Mouse (Mus musculus) limb, embryonic 11.5 days (tissue): ENCODE results near the gene Grm8. TPM values are rescaled to one million over a fixed set of nuclear protein-coding genes. Genes with fewer than 3 reads are reported as not detected.

Experiments used
- ATAC-seq: fragments of 200-750 bp; cut with Nextera tagmentation; 2 replicates; pipeline ENCODE4 v1.8.0; 2017; ENCODE audit warnings: low read depth; ENCODE audit not compliant: insufficient number of reproducible peaks, low FRiP score, low TSS enrichment
- DNase-seq: peaks from one replicate; pipeline ENCODE4 v3.0.0-alpha.2; 2015; ENCODE audit warnings: low spot score
- H3K27ac ChIP-seq: fragments of 300-500 bp; sonication (generic); replicated peaks from 2 replicates; pipeline ENCODE4 v1.5.1; 2014; ENCODE audit warnings: low read depth, mild to moderate bottlenecking, low read length
- H3K27me3 ChIP-seq: fragments of 300-500 bp; sonication (generic); 2 replicates; pipeline ENCODE4 v1.6.1; 2014; ENCODE audit warnings: mild to moderate bottlenecking, low read length, mixed read lengths; ENCODE audit not compliant: control insufficient read depth, insufficient read depth
- H3K36me3 ChIP-seq: fragments of 300-500 bp; sonication (generic); 2 replicates; pipeline ENCODE4 v1.6.1; 2014; ENCODE audit warnings: mild to moderate bottlenecking, low read length, moderate library complexity, mixed read lengths; ENCODE audit not compliant: control insufficient read depth, insufficient read depth
- H3K4me1 ChIP-seq: fragments of 300-500 bp; sonication (generic); 2 replicates; pipeline ENCODE4 v1.6.1; 2014; ENCODE audit warnings: low read length, mixed read lengths; ENCODE audit not compliant: control insufficient read depth, insufficient read depth
- H3K4me2 ChIP-seq: fragments of 300-500 bp; sonication (generic); 2 replicates; pipeline ENCODE4 v1.6.1; 2014; ENCODE audit warnings: low read depth, mild to moderate bottlenecking, moderate library complexity; ENCODE audit not compliant: severe bottlenecking
- H3K4me3 ChIP-seq: fragments of 300-500 bp; sonication (generic); 2 replicates; pipeline ENCODE4 v1.5.1; 2014; ENCODE audit warnings: low read depth, low read length
- H3K9ac ChIP-seq: fragments of 300-500 bp; sonication (generic); 2 replicates; pipeline ENCODE4 v1.6.1; 2014; ENCODE audit warnings: mild to moderate bottlenecking, low read length
- H3K9me3 ChIP-seq: fragments of 300-500 bp; sonication (generic); 2 replicates; pipeline ENCODE4 v1.6.1; 2016; ENCODE audit warnings: low read length; ENCODE audit not compliant: control insufficient read depth
- WGBS: fragments of 180-500 bp; shearing (Covaris S2); extraction: QIAGEN DNeasy Blood & Tissue Kit; methylation state at CpG from one replicate; pipeline ENCODE4 v1.1.7; 2014; 5-methylcytosine and 5-hydroxymethylcytosine counted together
- polyA plus RNA-seq: library from polyadenylated mRNA; unstranded; fragments of >200 nt; fragmentation: Nextera tagmentation; extraction: Ambion mirVana; gene quantifications from 2 replicates; pipeline ENCODE4 v1.2.1, GENCODE M21; 2014

Gene Grm8
- 0.27 and 0.51 TPM in 2 replicates for polyA plus RNA-seq

DNA sequence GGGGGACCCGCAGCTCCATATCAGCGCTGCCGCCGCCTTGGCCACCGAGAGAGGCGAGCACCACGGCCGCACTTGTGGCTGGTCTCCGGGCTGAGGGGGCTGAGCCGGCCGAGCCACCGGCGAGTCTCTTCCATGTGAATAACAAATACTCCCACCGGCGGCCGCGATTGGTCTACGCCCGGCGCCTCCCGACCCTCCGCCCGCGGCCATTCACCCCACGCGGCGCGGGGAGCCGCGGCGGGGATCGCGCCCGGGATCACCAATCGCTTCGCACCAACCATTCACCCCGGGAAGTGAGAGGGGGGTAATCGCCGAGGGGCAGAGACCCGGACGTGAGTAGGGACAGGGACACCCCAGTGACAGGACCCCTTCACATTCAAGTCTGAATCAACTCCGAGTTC is at the start of gene Grm8:
Gene Grm8, minus strand, starts transcription at position 178 of the 401 bp plus-strand sequence.
- Histone ChIP-seq H3K4me2 (peak within 1 kb of the TSS; percentile 97), H3K4me1 (0 out of 2 replicates have a peak, but pooled peaks cover 7% of the 10 kb centered on the region), H3K9me3 (no peaks in the 10 kb centered on the region), H3K27me3 (peaks cover 36% of the 10 kb centered on the region), H3K9ac (peak within 1 kb of the TSS; percentile 40), H3K4me3 (peak within 1 kb of the TSS; percentile 44), H3K27ac (no peak within 1 kb of the TSS), H3K36me3 (no peaks in the 10 kb centered on the region)
- ATAC-seq = peak; percentile 45
- DNase-seq = peak; percentile 67
- 0% methylated on average over 42 of the region's 42 CpGs for WGBS

GRCm38 (mm10) chr6:28169851-28170539 is 35.0 kb upstream of the Grm8 start:
- Histone ChIP-seq H3K4me2 (no peak overlapping the region), H3K27ac (no peak overlapping the region), H3K27me3 (no peaks in the 10 kb centered on the region), H3K9me3 (no peaks in the 10 kb centered on the region), H3K4me3 (no peak overlapping the region), H3K9ac (no peak overlapping the region), H3K36me3 (no peaks in the 10 kb centered on the region), H3K4me1 (no peaks in the 10 kb centered on the region)
- ATAC-seq = no peak
- WGBS = 73% methylated on average over 19 of the region's 19 CpGs
- no peak for DNase-seq

GRCm38 (mm10) chr6:28160399-28160798 is 25.4 kb upstream of the Grm8 start:
- H3K9ac ChIP-seq = no peak overlapping the region
- ATAC-seq (no peak), DNase-seq (no peak)
- H3K9me3 ChIP-seq = no peaks in the 10 kb centered on the region
- no peak overlapping the region for H3K27ac ChIP-seq
- H3K4me1 ChIP-seq = no peaks in the 10 kb centered on the region
- 76% methylated on average over 5 of the region's 5 CpGs for WGBS
- H3K27me3 ChIP-seq = no peaks in the 10 kb centered on the region
- H3K36me3 ChIP-seq = no peaks in the 10 kb centered on the region
- no peak overlapping the region for H3K4me3 ChIP-seq
- H3K4me2 ChIP-seq = no peak overlapping the region

- Histone ChIP-seq H3K36me3 (no peaks in the 10 kb centered on the region), H3K4me2 (no peak overlapping the region), H3K9me3 (no peaks in the 10 kb centered on the region), H3K27ac (no peak overlapping the region), H3K4me3 (no peak overlapping the region), H3K4me1 (no peaks in the 10 kb centered on the region), H3K27me3 (no peaks in the 10 kb centered on the region), H3K9ac (no peak overlapping the region)
- WGBS = 83% methylated on average over 6 of the region's 6 CpGs
- DNase-seq (no peak), ATAC-seq (no peak)
Observed at GRCm38 (mm10) chr6:28146445-28146844, 11.5 kb upstream of the Grm8 start.

GRCm38 (mm10) chr6:28142332-28142731 is 7.4 kb upstream of the Grm8 start:
- H3K4me3 ChIP-seq = no peak overlapping the region
- no peak overlapping the region for H3K27ac ChIP-seq
- H3K36me3 ChIP-seq = no peaks in the 10 kb centered on the region
- no peak; the same call in 1 of the 2 replicates for ATAC-seq
- H3K9me3 ChIP-seq = no peaks in the 10 kb centered on the region
- no peak for DNase-seq
- no peak overlapping the region for H3K4me2 ChIP-seq
- no peaks in the 10 kb centered on the region for H3K4me1 ChIP-seq
- no peak overlapping the region for H3K9ac ChIP-seq
- H3K27me3 ChIP-seq = no peaks in the 10 kb centered on the region
- WGBS = 23% methylated on average over 2 of the region's 2 CpGs

- no peak overlapping the region for H3K27ac ChIP-seq
- under 1% methylated on average over 37 of the region's 37 CpGs for WGBS
- ATAC-seq = peak; percentile 90
Observed at GRCm38 (mm10) chr6:28135411-28136233, 644 bp upstream of the Grm8 start.

GRCm38 (mm10) chr6:28134251-28134801 is 652 bp downstream of the Grm8 start:
- 0% methylated on average over 20 of the region's 20 CpGs for WGBS
- H3K36me3 ChIP-seq = no peaks in the 10 kb centered on the region
- peak overlapping the region; percentile 40; the same call in 1 of the 2 replicates for H3K9ac ChIP-seq
- H3K27me3 ChIP-seq = peaks cover 36% of the 10 kb centered on the region
- DNase-seq (peak; percentile 66), ATAC-seq (no peak)
- 0 out of 2 replicates have a peak, but pooled peaks cover 7% of the 10 kb centered on the region for H3K4me1 ChIP-seq
- no peak overlapping the region for H3K27ac ChIP-seq
- peak overlapping the region; percentile 44 for H3K4me3 ChIP-seq
- no peaks in the 10 kb centered on the region for H3K9me3 ChIP-seq
- H3K4me2 ChIP-seq = peak overlapping the region; percentile 97

More at GRCm38 (mm10) chr6:28135411-28136233, 644 bp upstream of the Grm8 start:
- peak; percentile 94 for DNase-seq
- Histone ChIP-seq H3K9me3 (no peaks in the 10 kb centered on the region), H3K27me3 (peaks cover 36% of the 10 kb centered on the region), H3K4me1 (0 out of 2 replicates have a peak, but pooled peaks cover 7% of the 10 kb centered on the region), H3K36me3 (no peaks in the 10 kb centered on the region), H3K4me2 (peak overlapping the region; percentile 97), H3K4me3 (peak overlapping the region; percentile 44), H3K9ac (peak overlapping the region; percentile 40)
